Mouse (Mus musculus) spleen, postnatal 14 days (tissue): ENCODE data around the gene Ces1c.

Experiments used
- DNase-seq, 2 experiments: peaks; one replicate each; pipeline ENCODE4 v3.0.0; 2021 to 2022; ENCODE audit warnings: low spot score in 2 of 2

Gene Ces1c

DNA sequence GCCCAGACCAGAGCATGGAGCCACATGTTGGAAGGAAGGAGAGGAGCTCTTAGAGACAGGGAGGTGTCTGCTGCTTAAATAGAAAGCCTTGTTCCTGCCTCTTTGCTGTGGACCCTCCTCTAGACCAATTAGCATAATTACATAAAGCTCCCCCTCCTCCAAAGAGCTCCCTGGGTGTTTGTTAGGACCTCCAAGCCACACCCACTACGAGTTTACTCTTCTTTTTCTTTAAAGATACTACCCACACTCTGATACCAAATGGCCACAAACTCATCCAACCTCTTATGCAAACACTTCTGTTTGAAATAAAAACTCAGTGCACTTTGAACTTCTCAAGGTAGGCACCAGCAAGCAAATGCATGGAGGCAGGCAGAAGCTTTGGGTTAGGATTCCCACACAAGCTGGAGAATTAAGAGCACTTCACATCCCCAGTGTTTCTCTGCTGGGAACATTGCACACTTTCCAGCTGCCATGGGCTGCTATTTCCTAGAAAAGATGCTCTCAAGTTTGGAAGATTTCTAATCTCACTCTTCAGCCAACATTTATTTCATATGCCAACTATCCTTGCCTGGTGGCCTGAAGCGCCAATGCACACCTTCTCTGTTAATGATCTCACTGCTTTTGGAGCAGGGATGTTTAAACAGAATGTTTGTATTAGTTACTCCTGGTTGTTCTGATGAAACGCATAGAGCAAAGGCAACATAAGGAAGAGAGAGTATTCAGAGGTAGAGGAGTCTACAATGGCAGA, at the start of gene Ces1c:
Gene Ces1c, minus strand, starts transcription at position 51 of the 748 bp plus-strand sequence.
- no peak for DNase-seq

DNA sequence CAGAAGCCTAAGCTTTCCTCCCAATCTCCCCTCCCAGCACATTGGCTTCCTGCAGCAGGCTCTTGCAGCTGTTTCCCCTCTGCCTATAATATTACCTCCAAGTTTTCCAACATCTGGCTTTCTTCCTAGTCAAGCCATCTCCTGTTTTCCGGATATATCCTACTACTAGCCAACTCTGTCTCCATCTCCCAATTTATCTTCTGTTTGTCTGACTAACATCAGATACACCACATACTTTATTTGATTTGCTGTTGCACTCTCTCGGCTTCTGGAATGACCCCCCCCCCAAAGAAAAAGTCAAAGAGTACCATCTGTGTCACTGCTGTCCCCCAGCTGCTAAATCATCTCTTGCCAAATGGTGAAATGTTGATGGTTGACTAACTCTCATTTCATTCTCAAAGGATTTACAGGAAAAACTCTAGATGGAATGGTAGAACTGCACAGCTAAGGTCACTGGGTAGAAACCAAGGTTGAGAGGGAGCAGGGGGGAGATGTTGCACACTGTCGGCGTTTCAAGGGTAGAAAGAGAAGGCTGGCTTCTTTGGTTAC, 49.6 kb upstream of the Ces1c start:
- no peak for DNase-seq

DNA sequence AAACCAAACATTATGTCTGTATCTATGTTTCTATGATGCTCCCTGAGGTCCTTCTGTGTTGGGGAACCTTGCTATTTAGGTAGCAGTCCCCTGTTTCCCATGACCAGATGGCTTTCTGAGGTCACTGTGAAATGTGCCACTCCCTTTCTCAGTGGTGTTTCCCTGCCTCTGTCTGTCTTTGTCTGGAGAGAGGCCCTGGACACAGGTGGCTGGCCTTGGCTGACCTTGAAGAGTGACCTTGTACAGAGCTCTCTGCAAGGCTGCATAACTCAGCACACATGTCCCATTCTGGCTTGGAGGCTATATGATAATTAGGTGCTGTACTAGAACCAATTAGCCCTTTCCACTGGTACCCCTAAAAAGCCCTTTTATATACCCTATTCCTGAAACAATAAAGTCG, 45.5 kb upstream of the Ces1c start:
- no peak for DNase-seq

DNA sequence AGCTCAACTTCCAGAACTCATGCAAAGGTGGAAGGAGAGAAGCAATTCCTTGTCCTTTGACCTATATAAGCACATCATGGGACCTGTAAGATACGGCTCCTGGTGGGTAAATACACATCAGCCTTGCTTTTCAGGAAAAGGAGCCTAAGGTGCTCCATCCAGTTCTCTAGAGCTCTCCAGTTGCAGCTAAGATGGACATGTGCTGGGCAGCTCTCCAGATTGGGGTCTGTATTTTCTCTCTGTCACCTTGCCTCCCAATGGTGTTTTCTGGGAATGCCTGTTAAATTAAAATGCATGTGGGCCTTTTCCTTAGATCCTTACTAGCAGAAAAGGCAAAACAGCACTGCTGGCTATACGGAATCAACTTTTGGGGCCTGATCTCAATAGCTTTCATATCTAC, 43.5 kb upstream of the Ces1c start:
- DNase-seq: no peak

DNA sequence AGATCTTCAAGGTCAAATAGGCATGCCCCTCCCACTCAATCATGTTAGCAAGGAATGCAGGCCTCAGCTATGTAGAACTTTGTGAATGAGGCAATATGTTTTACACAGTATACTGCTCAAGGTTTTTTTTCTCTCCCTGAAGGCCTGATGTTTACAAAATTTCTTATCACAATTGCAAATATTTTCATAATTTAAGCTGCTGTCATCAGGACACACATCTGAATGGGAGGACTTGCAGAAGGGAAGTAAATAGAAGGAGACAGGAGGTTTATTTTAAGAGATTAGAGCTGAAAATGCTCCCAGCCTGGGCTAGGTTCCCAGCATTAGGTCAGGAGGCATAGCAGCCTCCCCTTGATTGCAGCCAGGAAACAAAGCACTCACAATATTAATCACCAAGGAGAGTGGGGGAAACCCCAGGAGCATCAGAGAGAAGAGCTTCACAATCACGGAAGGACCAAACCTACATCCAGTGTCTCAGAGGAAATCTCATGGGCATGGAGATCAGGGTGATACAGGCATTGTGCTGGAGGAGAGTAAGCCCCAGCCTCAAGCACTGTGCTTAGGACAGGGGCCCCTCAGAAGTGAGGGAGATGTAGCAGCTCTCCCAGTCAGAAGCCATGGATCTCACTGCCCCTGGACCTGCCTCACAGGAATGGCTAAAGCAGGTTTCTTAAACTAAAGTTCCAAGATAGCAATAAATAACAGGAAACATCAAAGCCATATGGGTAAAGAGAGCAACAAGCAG, 40.9 kb upstream of the Ces1c start:
- no peak for DNase-seq

DNA sequence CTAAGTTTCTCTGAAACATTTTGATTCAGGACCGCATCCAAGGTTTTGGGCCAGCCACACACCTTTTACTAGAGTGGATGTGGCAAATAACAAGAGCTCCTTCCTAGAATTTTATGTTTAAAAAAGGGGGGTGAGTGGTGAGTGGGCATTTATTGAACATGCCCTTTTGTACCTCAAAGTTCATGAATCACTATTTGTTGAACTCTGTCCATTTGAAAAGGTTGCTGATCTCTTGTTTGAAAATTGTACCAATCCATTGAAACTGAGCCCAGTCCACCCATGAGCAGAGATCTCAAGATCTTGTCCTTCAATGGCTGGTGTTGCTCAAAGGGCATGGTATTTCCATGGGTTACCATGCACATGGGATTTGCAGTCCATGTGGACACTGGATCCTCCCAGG, 32.3 kb upstream of the Ces1c start:
- DNase-seq: no peak

DNA sequence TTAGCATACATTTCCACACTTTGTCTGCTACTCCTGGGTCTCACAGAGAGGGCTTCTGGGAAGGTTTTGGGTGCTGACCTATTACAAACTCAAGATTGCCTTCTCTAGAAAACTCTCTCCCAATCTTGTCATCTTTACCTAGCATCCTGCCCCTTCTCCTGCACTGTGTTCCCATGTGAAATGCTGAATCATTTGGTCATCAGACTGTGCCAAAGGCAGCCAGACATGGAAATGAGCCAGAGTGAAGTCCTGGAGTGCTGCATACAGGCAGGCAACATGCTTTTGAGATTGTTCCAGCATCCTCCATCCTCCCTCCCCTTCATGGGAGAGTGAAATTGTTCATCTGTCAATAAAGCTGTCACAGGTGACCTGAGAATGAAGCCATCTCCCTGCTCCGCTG, 20.3 kb upstream of the Ces1c start:
- DNase-seq: no peak

DNA sequence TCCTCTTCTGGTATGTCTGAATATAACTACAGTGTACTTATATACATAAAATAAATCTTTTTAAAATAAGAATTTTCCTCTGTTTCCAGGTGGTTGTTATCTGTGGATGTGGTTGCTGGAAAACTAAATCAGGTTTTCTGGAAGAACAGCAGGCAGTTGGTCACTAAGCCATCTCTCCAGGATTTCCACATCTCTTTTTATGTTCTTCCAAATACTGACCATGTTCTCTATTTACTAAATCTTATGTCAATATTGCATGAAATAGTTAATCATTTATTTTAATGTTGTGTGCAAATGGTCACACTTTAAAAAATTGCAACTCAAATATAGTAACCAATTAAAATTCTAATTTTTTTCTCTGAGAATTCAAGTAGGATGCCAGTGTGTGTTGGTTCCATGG, 16.2 kb upstream of the Ces1c start:
- DNase-seq: no peak

DNA sequence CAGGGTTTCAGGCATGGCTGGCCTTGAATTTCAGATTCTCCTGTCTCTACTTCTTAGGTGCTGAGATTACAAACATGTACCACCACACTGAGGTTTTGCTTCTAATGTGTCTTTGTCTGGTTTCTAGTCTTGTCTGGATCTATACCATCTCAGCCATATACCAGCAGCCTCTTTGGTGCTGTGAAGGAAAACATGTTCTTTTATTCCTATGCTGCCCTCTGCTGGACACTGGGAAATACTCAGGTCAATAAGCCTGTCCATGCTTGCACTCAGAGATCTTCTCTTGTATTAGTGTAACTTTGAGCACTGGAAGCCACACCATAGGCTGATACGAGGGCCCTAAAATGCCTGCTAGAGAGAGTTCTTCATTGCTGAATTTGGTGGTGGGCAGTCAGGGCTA, 9.6 kb upstream of the Ces1c start:
- no peak for DNase-seq

DNA sequence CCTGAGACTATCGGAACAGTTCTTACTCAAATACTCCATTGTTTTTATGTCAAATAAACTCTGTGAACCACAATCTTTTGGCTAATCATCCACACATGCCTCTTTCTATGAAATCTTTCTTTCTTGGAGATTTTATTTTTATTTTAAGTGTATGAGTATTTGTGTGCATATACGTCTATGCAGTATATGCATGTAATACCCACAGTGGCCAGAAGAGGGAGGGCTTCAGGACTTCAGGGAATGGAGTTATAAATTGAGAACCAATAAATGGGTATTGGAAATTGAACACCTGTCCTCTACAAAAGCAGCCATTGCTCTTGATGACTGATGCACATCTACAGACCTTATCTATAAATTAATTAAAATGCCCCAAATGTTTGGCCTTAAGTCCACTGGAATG, 1.1 kb upstream of the Ces1c start:
- no peak for DNase-seq

DNA sequence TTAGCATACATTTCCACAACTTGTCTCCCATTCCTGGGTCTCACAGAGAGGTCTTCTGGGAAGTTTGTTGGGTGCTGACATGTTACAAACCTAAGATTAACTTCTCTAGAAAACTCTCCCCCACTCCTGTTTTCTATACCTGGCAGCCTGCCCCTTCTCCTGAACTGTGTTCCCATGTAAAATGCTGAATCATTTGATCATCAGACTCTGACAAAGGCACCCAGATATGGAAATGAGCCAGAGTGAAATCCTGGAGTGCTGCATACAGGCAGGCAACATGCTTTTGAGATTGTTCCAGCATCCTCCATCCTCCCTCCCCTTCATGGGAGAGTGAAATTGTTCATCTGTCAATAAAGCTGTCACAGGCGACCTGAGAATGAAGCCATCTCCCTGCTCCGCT, 4.6 kb downstream of the Ces1c start:
- DNase-seq: no peak

DNA sequence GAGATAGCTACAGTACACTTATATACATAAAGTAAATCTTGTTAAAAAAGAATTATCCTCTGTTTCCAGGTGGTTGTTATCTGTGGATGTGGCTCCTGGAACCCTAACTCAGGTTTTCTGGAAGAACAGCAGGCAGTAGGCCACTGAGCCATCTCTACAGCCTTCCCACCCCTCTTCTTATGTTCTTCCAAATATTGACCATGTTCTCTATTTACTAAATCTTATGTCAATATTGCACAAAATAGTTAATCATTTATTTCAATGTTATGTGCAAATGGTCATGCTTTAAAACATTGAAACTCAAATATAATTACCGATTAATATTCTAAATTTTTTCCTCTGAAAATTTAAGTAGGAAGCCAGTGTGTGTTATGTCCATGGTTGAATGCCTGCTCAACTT, 9.1 kb downstream of the Ces1c start:
- no peak for DNase-seq

DNA sequence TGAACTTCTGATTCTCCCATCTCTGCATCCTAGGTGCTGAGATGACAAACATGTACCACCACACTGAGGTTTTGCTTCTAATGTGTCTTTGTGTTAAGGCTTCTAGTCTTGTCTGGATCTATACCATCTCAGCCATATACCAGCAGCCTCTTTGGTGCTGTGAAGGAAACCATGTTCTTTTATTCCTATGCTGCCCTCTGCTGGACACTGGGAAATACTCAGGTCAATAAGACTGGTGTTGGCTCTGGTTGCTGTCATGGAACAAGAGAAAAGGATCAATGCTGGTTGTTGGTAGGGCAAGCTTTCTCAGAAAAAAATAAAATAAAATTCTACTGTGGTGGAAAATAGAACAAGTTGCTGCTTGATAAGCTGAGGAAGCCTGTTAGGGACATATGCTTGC, 35.7 kb downstream of the Ces1c start:
- no peak for DNase-seq

DNA sequence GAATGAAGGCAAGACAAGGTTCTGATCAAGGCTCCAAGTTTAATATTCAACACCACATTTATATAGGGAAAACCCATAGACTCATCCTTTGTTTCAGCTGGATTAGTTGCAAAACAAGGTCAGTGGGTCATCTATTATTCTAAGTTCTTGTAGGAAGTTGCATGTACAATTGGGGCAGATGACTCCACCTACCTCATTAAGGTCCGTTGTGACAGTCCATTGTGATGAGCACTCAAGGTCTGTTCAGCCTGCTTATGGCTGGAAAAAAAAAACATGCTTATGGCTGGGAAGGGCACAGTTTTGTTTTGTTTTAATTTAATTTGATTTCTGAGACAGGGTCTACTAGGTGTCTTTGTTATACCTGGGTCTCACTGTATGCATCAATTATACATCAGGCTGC, 39.8 kb downstream of the Ces1c start:
- no peak for DNase-seq

DNA sequence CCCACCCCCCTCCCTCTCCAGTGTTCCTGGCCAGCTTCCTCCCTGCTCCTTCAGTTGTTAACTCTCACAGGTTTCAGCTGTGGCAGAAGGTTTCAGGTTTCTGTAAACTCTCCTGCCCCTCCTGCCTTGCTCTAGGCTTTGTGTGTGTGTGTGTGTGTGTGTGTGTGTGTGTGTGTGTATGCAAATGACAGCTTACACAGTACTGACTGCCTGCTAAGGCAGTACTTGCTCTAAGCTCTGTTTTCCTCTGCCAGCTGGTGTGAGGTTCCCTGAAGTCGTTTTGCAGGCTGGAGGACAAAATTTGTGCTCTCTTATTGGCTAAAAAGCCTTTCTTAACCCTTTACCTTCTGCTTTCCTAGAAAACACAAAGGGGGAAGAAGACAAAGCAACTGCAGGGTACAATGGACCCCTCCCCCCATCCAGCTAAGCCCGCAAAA, 42.4 kb downstream of the Ces1c start:
- no peak for DNase-seq

DNA sequence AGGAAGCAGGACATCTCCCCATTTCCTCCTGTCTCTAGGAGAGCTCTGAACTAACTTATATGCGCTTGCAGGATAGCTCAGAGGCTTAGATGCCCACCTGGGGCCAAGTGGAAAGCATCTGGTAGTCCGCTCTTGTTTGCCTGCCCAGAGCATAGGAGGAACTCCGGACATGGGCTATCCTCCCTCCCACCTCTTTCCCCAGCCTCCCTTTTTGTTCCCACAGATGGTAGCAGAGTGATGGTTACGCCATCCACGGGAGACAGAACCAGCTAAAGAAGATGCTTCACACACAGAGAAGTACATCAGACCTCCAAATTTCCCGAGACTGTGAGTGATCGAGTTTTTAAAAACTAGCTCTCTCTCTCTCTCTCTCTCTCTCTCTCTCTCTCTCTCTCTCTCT, 42.9 kb downstream of the Ces1c start:
- DNase-seq: no peak

DNA sequence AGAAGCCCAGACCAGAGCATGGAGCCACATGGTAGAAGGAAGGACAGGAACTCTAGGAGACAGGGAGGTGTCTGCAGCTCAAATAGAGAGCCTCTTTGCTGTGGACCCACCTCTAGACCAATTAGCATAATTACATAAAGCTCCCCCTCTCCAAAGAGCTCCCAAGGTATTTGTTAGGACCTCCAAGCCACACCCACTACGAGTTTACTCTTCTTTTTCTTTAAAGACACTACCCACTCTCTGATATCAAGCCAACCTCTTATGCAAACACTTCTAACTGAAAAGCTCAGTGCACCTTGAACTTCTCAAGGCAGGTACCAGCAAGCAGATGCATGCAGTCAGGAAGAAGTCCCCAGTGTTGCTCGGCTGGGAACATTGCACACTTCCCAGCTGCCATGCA, 51.2 kb downstream of the Ces1c start, which contains the start of gene Ces1b:
Gene Ces1b, minus strand, starts transcription at position 131 of the 400 bp plus-strand sequence.
- DNase-seq: no peak

DNA sequence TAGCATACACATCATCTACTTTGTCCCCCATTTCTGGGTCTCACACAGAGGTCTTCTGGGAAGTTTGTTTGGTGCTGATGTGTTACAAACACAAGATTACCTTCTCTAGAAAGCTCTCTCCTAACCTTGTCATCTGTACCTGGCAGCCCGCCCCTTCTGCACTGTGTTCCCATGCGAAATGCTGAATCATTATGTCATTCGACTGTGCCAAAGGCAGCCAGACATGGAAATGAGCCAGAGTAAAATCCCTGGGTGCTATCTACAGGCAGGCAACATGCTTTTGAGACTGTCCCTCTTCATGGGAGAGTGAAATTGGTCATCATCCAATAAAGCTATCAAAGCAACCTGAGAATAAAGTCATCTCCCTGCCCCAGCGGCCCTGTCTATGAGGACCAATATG, 55.8 kb downstream of the Ces1c start:
- DNase-seq: no peak

DNA sequence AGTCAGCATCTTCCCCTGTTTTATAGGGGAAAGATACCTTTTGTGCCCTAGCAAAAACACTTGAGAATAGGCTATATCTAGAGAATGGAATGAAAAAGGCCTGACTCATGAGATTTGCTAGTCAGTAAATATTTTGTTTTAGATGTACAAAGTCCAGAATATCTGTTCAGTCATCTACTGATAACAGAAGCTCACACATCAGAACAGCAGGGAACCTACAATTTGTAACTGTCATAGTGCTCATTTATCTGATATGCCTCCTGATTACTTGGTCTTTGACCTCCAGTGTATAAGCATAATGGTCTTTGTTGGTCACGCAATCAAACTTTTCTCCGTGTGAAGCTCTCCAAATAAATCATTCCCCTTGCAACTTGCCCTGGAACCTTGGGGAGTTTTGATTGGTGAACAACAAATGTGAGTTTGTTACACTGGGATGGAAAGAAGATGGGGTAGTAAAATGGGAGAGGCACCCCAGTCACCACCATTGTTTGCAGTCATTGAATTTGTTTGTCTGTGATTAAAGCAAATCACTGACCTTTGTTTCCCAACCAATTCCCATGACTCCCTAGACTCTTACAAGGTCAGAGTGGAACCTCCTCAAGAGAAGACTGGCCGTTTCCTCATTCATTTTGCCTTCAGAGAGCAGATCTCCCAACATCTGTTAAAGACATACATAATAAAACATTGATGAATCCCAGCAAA, 67.5 kb downstream of the Ces1c start:
- DNase-seq: no peak

DNA sequence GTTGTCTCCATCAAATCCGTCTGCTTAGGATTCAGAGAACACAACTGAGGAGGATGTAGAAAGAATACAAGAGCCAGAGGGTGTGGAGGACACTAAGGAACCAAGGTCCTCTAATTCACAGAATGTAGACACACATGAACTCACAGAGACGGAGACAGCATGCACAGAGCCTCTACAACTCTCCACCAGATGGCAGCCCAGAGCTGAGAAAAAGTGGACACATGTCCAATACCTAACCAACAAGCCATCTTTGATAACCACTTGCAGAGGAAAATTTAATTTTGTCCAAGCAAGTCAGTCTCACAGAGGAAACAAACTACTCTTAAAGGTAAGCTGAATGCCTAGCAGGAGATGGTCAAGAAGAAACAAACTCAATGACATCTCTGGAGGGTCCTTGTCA, 71.9 kb downstream of the Ces1c start:
- no peak for DNase-seq

DNA sequence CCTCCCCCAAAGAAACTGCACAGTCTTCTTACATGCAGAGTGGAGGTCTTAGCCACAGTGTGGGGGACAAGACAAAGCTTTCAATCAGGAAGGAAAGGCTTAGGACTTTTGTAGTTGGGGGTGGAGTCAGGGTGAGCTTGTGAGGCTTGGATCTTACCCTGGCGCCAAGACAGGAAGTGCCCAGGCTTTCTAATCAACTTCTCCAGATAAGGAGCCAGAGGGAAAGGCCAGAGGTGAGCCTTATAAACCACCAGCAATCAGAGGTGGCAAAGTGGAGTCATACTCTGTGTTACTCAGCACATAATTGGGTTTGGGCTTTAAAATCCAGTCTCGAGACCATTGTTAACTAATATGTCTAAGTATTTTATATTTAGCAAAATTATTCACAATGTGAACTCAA, 75.8 kb downstream of the Ces1c start:
- no peak for DNase-seq
